Mouse (Mus musculus): ENCODE results near the gene Slc44a5. TPM values are rescaled to one million over a fixed set of nuclear protein-coding genes. Genes with fewer than 3 reads are reported as not detected.

The Slc44a5 gene
- polyA plus RNA-seq, 1 experiment from 2014 or later = 5.7 TPM

- H3K9me3 ChIP-seq (replicated peaks) = no peaks in the 10 kb centered on the region
- WGBS = 51% methylated on average over 9 of the region's 9 CpGs
- peaks cover 11% of the 10 kb centered on the region for H3K4me1 ChIP-seq
- no peak overlapping the region for H3K4me3 ChIP-seq (replicated peaks)
- H3K4me2 ChIP-seq = no peak overlapping the region
- no peak overlapping the region for H3K9ac ChIP-seq (replicated peaks)
- no peaks in the 10 kb centered on the region for H3K27me3 ChIP-seq (replicated peaks)
- 0 out of 2 replicates have a peak overlapping the region, but pooled peaks have one; percentile 4 for H3K27ac ChIP-seq (replicated peaks)
- H3K36me3 ChIP-seq = no peaks in the 10 kb centered on the region
- ATAC-seq (ENCODE audit: low FRiP score) = peak; percentile 53; the same call in 1 of the 2 replicates
Observed at GRCm38 (mm10) chr3:154114991-154115390, 141.8 kb downstream of the Slc44a5 start.

- Histone ChIP-seq H3K4me2 (no peak overlapping the region), H3K36me3 (no peaks in the 10 kb centered on the region), H3K9me3 (replicated peaks) (no peaks in the 10 kb centered on the region), H3K9ac (replicated peaks) (no peak overlapping the region), H3K27ac (replicated peaks) (no peak overlapping the region), H3K27me3 (replicated peaks) (no peaks in the 10 kb centered on the region), H3K4me3 (replicated peaks) (no peak overlapping the region), H3K4me1 (peaks cover 11% of the 10 kb centered on the region)
- 92% methylated on average over 4 of the region's 4 CpGs for WGBS
- ATAC-seq (ENCODE audit: low FRiP score) = 0 out of 2 replicates have a peak, but pooled peaks have one; percentile 4
Observed at GRCm38 (mm10) chr3:154115478-154115877, 142.2 kb downstream of the Slc44a5 start.

DNA sequence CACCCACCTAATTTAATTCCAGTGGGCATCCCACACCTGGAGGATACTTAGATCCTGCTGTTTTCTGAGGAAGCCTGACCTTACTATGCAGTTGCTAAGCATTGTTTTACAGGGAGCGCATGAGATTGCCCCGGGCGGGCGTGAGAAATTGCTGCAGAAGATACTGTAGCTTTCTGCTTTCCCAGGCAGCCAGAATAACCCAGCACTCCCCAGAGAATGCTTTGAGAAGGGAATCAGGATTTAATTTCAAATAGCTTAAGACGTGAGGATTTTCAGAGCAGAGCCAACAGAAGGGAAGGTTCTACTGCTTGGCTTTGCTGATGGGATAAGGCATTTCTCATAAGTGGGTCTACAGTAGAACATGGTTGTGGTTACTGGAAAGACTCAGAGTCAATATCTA lies 142.8 kb downstream of the Slc44a5 start:
- 73% methylated on average over 5 of the region's 5 CpGs for WGBS
- peaks cover 11% of the 10 kb centered on the region for H3K4me1 ChIP-seq
- H3K27me3 ChIP-seq (replicated peaks) = no peaks in the 10 kb centered on the region
- no peak overlapping the region for H3K9ac ChIP-seq (replicated peaks)
- no peaks in the 10 kb centered on the region for H3K9me3 ChIP-seq (replicated peaks)
- no peak overlapping the region for H3K27ac ChIP-seq (replicated peaks)
- no peak overlapping the region for H3K4me3 ChIP-seq (replicated peaks)
- ATAC-seq (ENCODE audit: low FRiP score) = no peak
- H3K4me2 ChIP-seq = no peak overlapping the region
- no peaks in the 10 kb centered on the region for H3K36me3 ChIP-seq

- Histone ChIP-seq H3K9ac (replicated peaks) (no peak overlapping the region), H3K27me3 (replicated peaks) (0 out of 2 replicates have a peak, but pooled peaks cover 3% of the 10 kb centered on the region), H3K4me2 (no peak overlapping the region), H3K9me3 (replicated peaks) (no peaks in the 10 kb centered on the region), H3K4me1 (peaks cover 8% of the 10 kb centered on the region), H3K36me3 (no peaks in the 10 kb centered on the region), H3K4me3 (replicated peaks) (no peak overlapping the region), H3K27ac (replicated peaks) (no peak overlapping the region)
- 48% methylated on average over 6 of the region's 6 CpGs for WGBS
- no peak for ATAC-seq (ENCODE audit: low FRiP score)
Observed at GRCm38 (mm10) chr3:154118992-154119603, 145.9 kb downstream of the Slc44a5 start.

DNA sequence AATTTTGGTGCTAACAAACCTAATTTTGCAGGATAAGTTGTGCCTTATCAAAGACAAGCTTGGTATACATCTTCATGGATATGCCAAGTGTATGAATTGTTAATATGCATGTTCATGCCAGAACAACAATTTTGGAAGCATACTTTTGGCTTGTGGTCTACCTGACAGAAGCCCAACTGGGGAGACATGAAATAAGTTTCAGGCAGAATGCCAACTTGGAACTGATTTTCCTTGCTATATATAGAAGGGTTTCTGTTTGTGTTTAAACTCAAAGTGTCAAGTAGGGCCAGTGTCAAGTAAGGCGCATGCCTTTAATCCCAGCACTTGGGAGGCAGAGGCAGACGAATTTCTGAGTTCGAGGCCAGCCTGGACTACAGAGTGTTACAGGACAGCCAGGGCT lies 149.3 kb downstream of the Slc44a5 start:
- Histone ChIP-seq H3K36me3 (no peaks in the 10 kb centered on the region), H3K4me2 (no peak overlapping the region), H3K9me3 (replicated peaks) (no peaks in the 10 kb centered on the region), H3K4me1 (no peaks in the 10 kb centered on the region), H3K9ac (replicated peaks) (no peak overlapping the region), H3K4me3 (replicated peaks) (no peak overlapping the region), H3K27me3 (replicated peaks) (0 out of 2 replicates have a peak, but pooled peaks cover 3% of the 10 kb centered on the region), H3K27ac (replicated peaks) (no peak overlapping the region)
- 91% methylated on average over 3 of the region's 3 CpGs for WGBS
- ATAC-seq (ENCODE audit: low FRiP score) = no peak

DNA sequence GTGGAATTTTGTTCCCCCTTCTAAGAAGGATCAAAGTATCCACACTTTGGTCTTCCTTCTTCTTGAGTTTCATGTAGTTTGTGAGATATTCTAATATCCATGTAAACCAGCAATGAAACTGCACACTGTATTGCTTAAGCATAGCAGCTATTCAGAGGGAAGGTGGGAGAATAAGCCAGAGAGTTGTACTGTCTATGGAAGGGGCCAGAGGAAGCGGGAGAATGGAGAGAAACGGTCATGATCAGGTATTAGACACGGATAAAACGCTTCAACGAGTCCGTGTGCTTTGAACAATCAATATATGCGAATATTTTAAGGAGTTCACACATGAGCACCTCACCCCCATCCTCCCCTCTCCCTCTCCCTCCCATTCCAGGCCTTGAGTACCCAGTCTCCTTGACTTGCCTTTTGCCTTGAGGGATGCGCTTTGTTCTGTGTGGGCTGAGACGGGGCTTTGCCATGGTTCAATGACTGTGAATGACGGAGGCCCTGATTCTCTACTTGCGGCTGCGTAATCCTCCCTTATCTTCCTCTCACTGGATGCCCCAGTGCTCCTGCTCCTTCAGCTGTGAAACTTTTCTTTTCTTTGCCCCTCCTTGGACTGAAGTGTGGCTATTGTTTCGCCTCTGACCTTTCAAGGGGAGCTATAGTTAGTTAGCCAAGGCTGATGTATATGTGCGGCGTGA lies 151.8 kb downstream of the Slc44a5 start:
- ATAC-seq (ENCODE audit: low FRiP score) = no peak
- H3K4me2 ChIP-seq = no peak overlapping the region
- WGBS = 21% methylated on average over 15 of the region's 15 CpGs

GRCm38 (mm10) chr3:154125768-154126376 lies 152.6 kb downstream of the Slc44a5 start:
- no peak for ATAC-seq (ENCODE audit: low FRiP score)
- H3K9ac ChIP-seq (replicated peaks) = no peak overlapping the region
- H3K27ac ChIP-seq (replicated peaks) = no peak overlapping the region
- H3K4me1 ChIP-seq = no peaks in the 10 kb centered on the region
- H3K27me3 ChIP-seq (replicated peaks) = 0 out of 2 replicates have a peak, but pooled peaks cover 3% of the 10 kb centered on the region
- no peaks in the 10 kb centered on the region for H3K9me3 ChIP-seq (replicated peaks)
- no peak overlapping the region for H3K4me3 ChIP-seq (replicated peaks)
- H3K4me2 ChIP-seq = no peak overlapping the region
- 47% methylated on average over 7 of the region's 7 CpGs for WGBS
- H3K36me3 ChIP-seq = no peaks in the 10 kb centered on the region

More for the DNA sequence above, 151.8 kb downstream of the Slc44a5 start:
- no peak overlapping the region for H3K4me3 ChIP-seq (replicated peaks)
- no peaks in the 10 kb centered on the region for H3K4me1 ChIP-seq
- H3K36me3 ChIP-seq = no peaks in the 10 kb centered on the region
- no peak overlapping the region for H3K9ac ChIP-seq (replicated peaks)
- no peak overlapping the region for H3K27ac ChIP-seq (replicated peaks)
- H3K9me3 ChIP-seq (replicated peaks) = no peaks in the 10 kb centered on the region
- H3K27me3 ChIP-seq (replicated peaks) = 0 out of 2 replicates have a peak, but pooled peaks cover 3% of the 10 kb centered on the region

DNA sequence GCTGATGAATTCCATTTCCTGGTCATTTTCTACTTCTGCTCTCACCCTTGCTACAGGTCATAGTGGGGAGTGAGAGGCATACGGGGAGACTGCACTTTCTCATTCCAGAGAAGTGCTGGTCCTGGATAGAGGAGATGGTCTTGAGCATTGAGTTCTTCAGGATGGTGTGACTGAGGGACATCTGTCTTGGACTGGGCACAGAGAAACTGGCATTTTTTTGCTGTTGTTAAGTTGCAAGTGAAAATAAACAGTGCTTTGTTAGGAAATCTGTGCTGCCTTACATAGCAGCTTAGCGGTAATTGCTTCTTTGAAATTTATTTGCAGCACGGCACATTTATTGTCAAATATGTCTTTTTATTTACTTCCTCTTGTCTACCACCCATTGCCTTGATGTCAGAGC lies 154.0 kb downstream of the Slc44a5 start:
- Histone ChIP-seq H3K27ac (replicated peaks) (no peak overlapping the region), H3K4me2 (no peak overlapping the region), H3K36me3 (no peaks in the 10 kb centered on the region), H3K9ac (replicated peaks) (no peak overlapping the region), H3K9me3 (replicated peaks) (no peaks in the 10 kb centered on the region), H3K4me3 (replicated peaks) (no peak overlapping the region), H3K27me3 (replicated peaks) (no peaks in the 10 kb centered on the region), H3K4me1 (no peaks in the 10 kb centered on the region)
- no peak for ATAC-seq (ENCODE audit: low FRiP score)
- WGBS = 76% methylated on average over 3 of the region's 3 CpGs

- H3K9ac ChIP-seq (replicated peaks) = no peak overlapping the region
- no peaks in the 10 kb centered on the region for H3K36me3 ChIP-seq
- H3K4me3 ChIP-seq (replicated peaks) = no peak overlapping the region
- no peak overlapping the region for H3K4me2 ChIP-seq
- ATAC-seq (ENCODE audit: low FRiP score) = no peak
- no peaks in the 10 kb centered on the region for H3K9me3 ChIP-seq (replicated peaks)
- 75% methylated on average over 4 of the region's 4 CpGs for WGBS
- H3K4me1 ChIP-seq = no peaks in the 10 kb centered on the region
- H3K27me3 ChIP-seq (replicated peaks) = no peaks in the 10 kb centered on the region
- H3K27ac ChIP-seq (replicated peaks) = no peak overlapping the region
Observed at GRCm38 (mm10) chr3:154129036-154129435, 155.8 kb downstream of the Slc44a5 start.

DNA sequence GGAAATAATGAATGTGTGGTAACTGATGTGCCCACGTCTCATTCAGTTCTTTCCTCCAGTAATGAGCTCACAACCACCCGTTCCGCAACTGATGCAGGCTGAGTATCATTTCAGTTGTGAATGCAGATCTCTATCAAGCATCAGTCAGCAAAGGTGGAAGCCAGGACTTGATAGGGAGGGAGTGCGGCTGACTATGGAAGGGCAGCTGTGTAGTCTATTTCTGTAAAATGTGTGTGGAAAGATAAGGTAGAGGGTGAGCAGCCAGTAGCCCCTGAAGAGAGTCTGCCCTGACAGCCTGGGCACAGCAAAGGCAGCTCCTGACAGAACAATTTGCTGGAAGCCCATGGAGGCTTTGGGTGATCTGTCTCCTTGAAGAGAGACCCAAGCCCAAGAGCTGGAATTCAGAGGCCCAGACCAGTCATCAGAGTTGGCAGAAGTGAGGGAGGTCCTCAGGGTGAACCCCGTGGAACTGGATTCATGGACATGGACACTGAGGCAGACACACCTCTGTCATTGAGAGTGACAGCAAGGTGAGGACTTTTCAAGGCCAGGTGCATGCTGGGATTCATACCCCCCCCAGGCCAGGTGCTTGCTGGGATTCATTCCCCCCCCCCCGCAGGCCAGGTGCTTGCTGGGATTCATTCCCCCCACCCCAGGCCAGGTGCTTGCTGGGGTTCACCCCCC lies 157.3 kb downstream of the Slc44a5 start:
- H3K27me3 ChIP-seq (replicated peaks) = no peaks in the 10 kb centered on the region
- WGBS = 91% methylated on average over 5 of the region's 6 CpGs
- H3K9me3 ChIP-seq (replicated peaks) = no peaks in the 10 kb centered on the region
- no peak overlapping the region for H3K27ac ChIP-seq (replicated peaks)
- no peak for ATAC-seq (ENCODE audit: low FRiP score)
- H3K36me3 ChIP-seq = no peaks in the 10 kb centered on the region
- no peaks in the 10 kb centered on the region for H3K4me1 ChIP-seq
- H3K4me2 ChIP-seq = no peak overlapping the region
- H3K4me3 ChIP-seq (replicated peaks) = no peak overlapping the region
- H3K9ac ChIP-seq (replicated peaks) = no peak overlapping the region

DNA sequence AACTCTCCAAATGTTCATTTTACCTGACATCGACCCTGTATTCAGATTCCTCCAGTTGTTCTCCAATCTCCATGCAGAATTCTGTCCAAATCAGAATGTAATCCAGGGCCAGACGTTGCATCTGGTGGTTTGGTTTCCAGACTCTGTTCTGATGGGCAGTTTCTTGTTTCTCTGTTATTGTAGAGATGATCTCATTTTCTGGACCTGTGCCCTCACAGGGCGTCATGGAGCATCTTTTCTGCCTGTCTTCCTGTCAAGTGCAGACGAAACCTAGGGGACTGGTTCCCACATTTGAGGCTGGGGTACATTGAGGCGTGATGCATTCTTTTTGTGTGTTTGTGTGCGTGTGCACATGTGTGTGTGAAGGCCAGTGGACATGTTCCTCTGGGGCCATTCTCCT lies 160.8 kb downstream of the Slc44a5 start:
- Histone ChIP-seq H3K27me3 (replicated peaks) (no peaks in the 10 kb centered on the region), H3K36me3 (no peaks in the 10 kb centered on the region), H3K4me1 (no peaks in the 10 kb centered on the region), H3K4me3 (replicated peaks) (no peak overlapping the region), H3K9me3 (replicated peaks) (no peaks in the 10 kb centered on the region), H3K9ac (replicated peaks) (no peak overlapping the region), H3K4me2 (no peak overlapping the region), H3K27ac (replicated peaks) (no peak overlapping the region)
- 88% methylated on average over 6 of the region's 6 CpGs for WGBS
- ATAC-seq (ENCODE audit: low FRiP score) = no peak

All from neural tube, embryonic 15.5 days (tissue).